Mouse (Mus musculus) lung, postnatal 0 days (tissue): ENCODE measurements around the gene Eftud2. TPM values are rescaled to one million over a fixed set of nuclear protein-coding genes. Genes with fewer than 3 reads are reported as not detected.

ENCODE experiments used
- ATAC-seq: fragments of 200-750 bp; cut with Nextera tagmentation; 2 replicates; pipeline ENCODE4 v1.8.0; 2017; ENCODE audit warnings: moderate library complexity
- DNase-seq: peaks from one replicate; pipeline ENCODE4 v3.0.0-alpha.2; 2016; ENCODE audit warnings: low spot score
- H3K27ac ChIP-seq: fragments of 300-500 bp; sonication (generic); 2 replicates; pipeline ENCODE4 v1.5.1; 2014; ENCODE audit warnings: antibody characterized with exemption, mild to moderate bottlenecking, low read length, mixed read lengths
- H3K27me3 ChIP-seq: fragments of 300-500 bp; sonication (generic); replicated peaks from 2 replicates; pipeline ENCODE4 v1.6.1; 2014; ENCODE audit warnings: low read length, mixed read lengths; ENCODE audit not compliant: insufficient read depth
- H3K36me3 ChIP-seq: fragments of 300-500 bp; sonication (generic); 2 replicates; pipeline ENCODE4 v1.6.1; 2014; ENCODE audit warnings: low read length, mixed read lengths; ENCODE audit not compliant: insufficient read depth
- H3K4me1 ChIP-seq: fragments of 300-500 bp; sonication (generic); 2 replicates; pipeline ENCODE4 v1.6.1; 2014; ENCODE audit warnings: antibody characterized with exemption, low read depth, low read length, mixed read lengths; ENCODE audit not compliant: insufficient read depth
- H3K4me2 ChIP-seq: fragments of 300-500 bp; sonication (generic); replicated peaks from 2 replicates; pipeline ENCODE4 v1.6.1; 2014; ENCODE audit warnings: low read depth, mild to moderate bottlenecking, low read length, moderate library complexity, mixed read lengths
- H3K4me3 ChIP-seq: fragments of 300-500 bp; sonication (generic); 2 replicates; pipeline ENCODE4 v1.5.1; 2014; ENCODE audit warnings: low read depth, low read length
- H3K9ac ChIP-seq: fragments of 300-500 bp; sonication (generic); replicated peaks from 2 replicates; pipeline ENCODE4 v1.6.1; 2014; ENCODE audit warnings: low read depth, mild to moderate bottlenecking
- H3K9me3 ChIP-seq: fragments of 300-500 bp; sonication (generic); 2 replicates; pipeline ENCODE4 v1.6.1; 2016; ENCODE audit warnings: low read length, mixed read lengths
- CTCF ChIP-seq: IDR thresholded peaks from 2 replicates; pipeline ENCODE4 v1.5.1; 2016; ENCODE audit warnings: antibody characterized with exemption, mild to moderate bottlenecking
- EP300 ChIP-seq: IDR thresholded peaks from 2 replicates; pipeline ENCODE4 v1.6.1; 2016; ENCODE audit warnings: antibody characterized with exemption, mild to moderate bottlenecking, control low read depth
- WGBS: fragments of 180-500 bp; shearing (Covaris S2); extraction: QIAGEN DNeasy Blood & Tissue Kit; methylation state at CpG from one replicate; pipeline ENCODE4 v1.1.7; 2014; 5-methylcytosine and 5-hydroxymethylcytosine counted together
- polyA plus RNA-seq: library from polyadenylated mRNA; unstranded; fragments of >200 nt; fragmentation: Nextera tagmentation; extraction: Ambion mirVana; gene quantifications from 2 replicates; pipeline ENCODE4 v1.2.1, GENCODE M21; 2015

The Eftud2 gene
- polyA plus RNA-seq, 1 experiment from 2014 or later, result 67.1 TPM

DNA sequence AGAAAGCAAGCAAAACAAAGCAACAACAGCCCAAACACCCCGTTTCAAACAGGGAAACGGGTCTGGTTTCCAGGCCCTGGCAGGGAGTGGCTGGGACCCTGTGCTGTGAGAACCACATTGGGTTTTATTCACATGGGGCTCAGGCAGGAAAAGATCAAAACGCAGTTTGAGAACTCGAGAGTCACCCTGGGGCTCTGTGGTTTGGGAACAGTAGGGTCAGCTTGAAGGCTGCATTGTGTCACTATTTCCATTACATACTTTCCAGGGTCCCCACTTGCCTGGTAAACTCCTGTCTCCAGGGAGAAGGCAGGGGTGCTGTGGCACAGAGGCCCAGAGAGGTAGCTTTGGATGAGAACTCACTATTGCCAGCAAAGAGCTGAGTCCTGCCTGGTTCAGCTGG, 53.7 kb downstream of the Eftud2 start:
- H3K9me3 ChIP-seq, result no peaks in the 10 kb centered on the region
- ATAC-seq (no peak), DNase-seq (no peak)
- H3K27me3 ChIP-seq, result no peaks in the 10 kb centered on the region
- no peaks in the 10 kb centered on the region for H3K36me3 ChIP-seq
- H3K9ac ChIP-seq, result no peak overlapping the region
- no peak overlapping the region for H3K4me3 ChIP-seq
- no peak overlapping the region for H3K27ac ChIP-seq
- H3K4me2 ChIP-seq, result no peak overlapping the region
- WGBS, result 51% methylated on average over 4 of the region's 4 CpGs
- TF ChIP-seq CTCF, result no peak
- TF ChIP-seq EP300, result no peak
- H3K4me1 ChIP-seq, result no peaks in the 10 kb centered on the region

DNA sequence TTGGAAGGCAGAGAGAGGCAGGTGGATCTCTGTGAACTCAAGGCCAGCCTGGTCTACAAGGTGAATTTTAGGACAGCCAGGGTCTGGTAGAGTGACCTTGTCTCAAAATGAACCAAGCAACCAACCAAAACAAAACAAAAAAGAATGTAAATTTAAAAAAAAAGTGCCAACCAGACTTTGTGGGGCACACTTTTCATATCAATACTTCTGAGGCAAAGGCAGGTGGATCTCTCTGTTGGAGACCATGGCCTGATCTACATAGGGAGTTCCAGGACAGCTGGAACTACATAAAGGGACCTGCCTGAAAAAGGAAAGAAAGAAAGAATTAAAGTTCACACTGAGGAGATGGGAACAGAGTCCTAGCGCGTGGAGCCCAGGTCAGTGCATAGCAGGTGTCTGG, 54.3 kb downstream of the Eftud2 start:
- H3K4me2 ChIP-seq, result no peak overlapping the region
- H3K27ac ChIP-seq, result no peak overlapping the region
- no peaks in the 10 kb centered on the region for H3K36me3 ChIP-seq
- no peaks in the 10 kb centered on the region for H3K9me3 ChIP-seq
- H3K4me3 ChIP-seq, result no peak overlapping the region
- no peaks in the 10 kb centered on the region for H3K4me1 ChIP-seq
- no peak for DNase-seq
- no peak overlapping the region for H3K9ac ChIP-seq
- no peak for TF ChIP-seq EP300
- TF ChIP-seq CTCF, result no peak
- ATAC-seq, result no peak
- no peaks in the 10 kb centered on the region for H3K27me3 ChIP-seq
- 75% methylated on average over 2 of the region's 2 CpGs for WGBS

DNA sequence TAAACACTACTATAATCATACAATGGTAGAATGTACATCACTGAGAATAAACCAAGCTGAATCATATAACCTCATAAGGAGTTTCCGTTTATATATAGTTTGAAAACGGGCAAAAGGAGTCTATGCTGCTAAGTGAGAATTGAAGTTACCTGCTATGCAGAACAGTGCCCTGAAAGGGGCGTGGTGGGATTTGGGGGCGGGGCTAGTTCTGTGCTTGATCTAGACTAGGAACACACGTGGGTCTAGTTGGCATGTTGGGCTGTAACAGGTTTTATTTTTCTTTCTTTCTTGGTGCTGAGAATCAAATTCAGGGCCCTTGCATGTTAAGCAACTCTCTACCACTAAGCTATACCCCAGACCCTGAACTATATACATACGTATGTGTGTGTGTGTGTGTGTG, 59.6 kb downstream of the Eftud2 start:
- no peak for DNase-seq
- no peak for ATAC-seq
- Histone ChIP-seq H3K4me2 (no peak overlapping the region), H3K9me3 (no peaks in the 10 kb centered on the region), H3K27ac (no peak overlapping the region), H3K4me1 (no peaks in the 10 kb centered on the region; the same call in 1 of the 2 replicates), H3K27me3 (no peaks in the 10 kb centered on the region; the same call in 1 of the 2 replicates), H3K9ac (no peak overlapping the region), H3K36me3 (no peaks in the 10 kb centered on the region), H3K4me3 (no peak overlapping the region)
- 40% methylated on average over 6 of the region's 6 CpGs for WGBS
- TF ChIP-seq CTCF (no peak), EP300 (no peak)

DNA sequence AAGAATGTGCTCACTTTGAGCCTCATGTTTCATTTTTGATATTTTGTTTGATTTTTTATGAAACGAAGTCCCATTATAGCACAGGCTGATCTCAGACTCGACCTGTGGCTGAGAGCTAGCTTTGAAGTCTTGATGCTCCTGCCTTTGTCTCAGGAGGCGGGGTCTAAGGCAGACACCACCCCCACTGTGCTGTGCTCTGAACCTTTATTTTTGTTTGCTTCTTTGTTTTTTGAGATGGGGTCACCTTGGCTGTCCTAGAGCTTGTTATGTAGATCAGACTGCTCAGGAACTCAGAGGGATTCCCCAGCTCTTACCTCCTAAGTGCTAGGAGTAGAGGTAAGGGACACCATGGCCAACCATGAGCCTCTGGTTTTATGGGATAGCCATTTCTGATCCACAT, 60.4 kb downstream of the Eftud2 start:
- DNase-seq (no peak), ATAC-seq (no peak)
- WGBS, result 25% methylated on average over 3 of the region's 3 CpGs
- Histone ChIP-seq H3K4me2 (no peak overlapping the region), H3K36me3 (no peaks in the 10 kb centered on the region), H3K4me1 (no peaks in the 10 kb centered on the region; the same call in 1 of the 2 replicates), H3K9me3 (no peaks in the 10 kb centered on the region), H3K27ac (no peak overlapping the region), H3K4me3 (no peak overlapping the region), H3K9ac (no peak overlapping the region), H3K27me3 (no peaks in the 10 kb centered on the region; the same call in 1 of the 2 replicates)
- TF ChIP-seq EP300 (no peak), CTCF (no peak)

DNA sequence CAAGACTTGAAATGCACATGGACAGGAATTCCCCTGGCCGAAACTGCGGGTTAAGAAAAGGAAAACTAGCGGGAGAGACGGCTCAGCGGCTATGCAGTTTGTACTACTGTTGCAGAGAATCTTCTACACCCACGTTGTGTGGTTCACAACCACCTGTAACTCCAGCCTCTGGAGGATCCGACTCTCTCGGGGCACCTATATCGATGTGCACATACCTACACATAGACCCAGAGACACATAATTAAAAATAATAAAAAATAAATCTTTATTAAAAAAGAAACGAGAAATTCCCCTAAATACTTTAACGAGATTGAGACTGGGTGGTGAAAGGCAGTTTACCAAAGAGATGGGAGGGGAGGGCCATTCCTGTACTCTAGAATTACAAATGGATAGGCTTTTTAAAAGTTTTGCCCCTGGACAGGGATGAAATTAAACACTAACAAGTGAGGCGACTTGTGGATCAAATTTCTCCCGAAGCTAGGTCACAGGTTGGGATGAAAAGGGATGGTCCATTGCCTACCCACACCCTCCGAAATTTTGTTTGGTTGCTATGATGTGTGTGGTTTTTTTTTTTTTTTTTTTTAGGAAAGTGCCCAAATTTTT, 60.9 kb downstream of the Eftud2 start:
- WGBS, result 7% methylated on average over 14 of the region's 14 CpGs
- Histone ChIP-seq H3K4me2 (peak overlapping the region; percentile 92), H3K9ac (no peak overlapping the region), H3K36me3 (no peaks in the 10 kb centered on the region), H3K4me3 (peak overlapping the region; percentile 79), H3K27ac (no peak overlapping the region), H3K9me3 (no peaks in the 10 kb centered on the region), H3K4me1 (no peaks in the 10 kb centered on the region; the same call in 1 of the 2 replicates), H3K27me3 (no peaks in the 10 kb centered on the region; the same call in 1 of the 2 replicates)
- DNase-seq, result no peak
- TF ChIP-seq EP300, result no peak
- TF ChIP-seq CTCF, result no peak
- no peak for ATAC-seq

DNA sequence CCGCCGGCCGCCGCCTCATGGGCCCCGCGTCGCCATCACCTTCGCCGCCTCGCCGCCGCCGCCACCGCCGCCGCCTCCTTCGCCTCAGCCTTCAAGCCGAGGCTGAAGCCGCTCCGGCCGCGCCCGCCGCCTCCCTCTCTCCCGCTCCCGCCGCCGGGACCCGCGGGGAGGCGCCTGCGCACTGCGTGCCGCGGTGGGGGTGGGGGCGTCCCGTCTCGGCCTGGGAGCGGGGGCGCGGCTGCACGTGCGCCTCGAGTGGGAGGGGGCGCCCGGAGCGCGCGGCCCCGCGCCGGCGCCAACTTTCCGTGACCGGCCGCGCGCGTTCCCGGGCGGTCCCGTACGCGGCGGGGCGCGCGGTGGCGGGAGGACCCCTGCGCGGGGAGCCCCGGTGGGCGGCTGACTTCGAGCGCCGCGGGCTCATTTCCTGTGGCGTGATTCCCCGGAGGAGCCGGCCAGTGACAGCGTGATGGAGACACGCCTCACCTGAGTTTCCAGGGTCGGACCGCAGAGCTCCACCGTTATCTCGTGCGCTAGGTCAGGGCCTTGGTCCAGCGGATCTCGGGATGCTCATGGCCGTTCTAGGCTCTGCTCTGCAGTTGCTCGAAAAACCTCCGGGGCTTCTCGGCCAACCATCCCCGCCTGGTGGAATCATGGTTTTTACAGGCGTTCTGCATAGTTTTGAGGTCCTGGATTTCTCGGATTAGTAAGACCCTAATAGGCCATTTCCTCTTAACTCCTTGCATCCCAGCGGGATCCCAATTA, 61.6 kb downstream of the Eftud2 start, which contains the start of gene Gjc1:
Gene Gjc1, minus strand, starts transcription at position 680 of the 762 bp plus-strand sequence.
- no peaks in the 10 kb centered on the region for H3K36me3 ChIP-seq
- TF ChIP-seq EP300 (no peak), CTCF (peak; percentile 53)
- peak within 1 kb of the TSS; percentile 92 for H3K4me2 ChIP-seq
- H3K4me1 ChIP-seq, result no peaks in the 10 kb centered on the region; the same call in 1 of the 2 replicates
- H3K27ac ChIP-seq, result peak within 1 kb of the TSS; percentile 90
- WGBS, result under 1% methylated on average over 56 of the region's 97 CpGs
- no peaks in the 10 kb centered on the region; the same call in 1 of the 2 replicates for H3K27me3 ChIP-seq
- ATAC-seq (peak; percentile 89), DNase-seq (peak; percentile 73)
- H3K9me3 ChIP-seq, result no peaks in the 10 kb centered on the region
- H3K9ac ChIP-seq, result peak within 1 kb of the TSS; percentile 72
- peak within 1 kb of the TSS; percentile 79 for H3K4me3 ChIP-seq
